Mouse (Mus musculus) regulatory T cell (primary cell): Measurements from ENCODE around the gene Snx27.

Experiments
- in situ Hi-C: fragments of 300-600 bp; cut with MboI, MseI; formaldehyde crosslinking; loops from one replicate; pipeline ENCODE4 v1.15.1; 2025; ENCODE audit warnings: high pct_unique_total_duplicates

Snx27 gene

GRCm38 (mm10) chr3:94582456-94582891, at the start of gene Snx27:
Gene Snx27 (minus strand): TSS chr3:94582716.
- in situ Hi-C loops: no loop called here

GRCm38 (mm10) chr3:94629876-94630275, 47.4 kb upstream of the Snx27 start:
- in situ Hi-C loops: no loop called here

GRCm38 (mm10) chr3:94628712-94629111, 46.2 kb upstream of the Snx27 start:
- in situ Hi-C loops: no loop called here

GRCm38 (mm10) chr3:94624281-94624680, 41.8 kb upstream of the Snx27 start:
- in situ Hi-C loops: no loop called here

- in situ Hi-C loops: no loop called here
Observed at GRCm38 (mm10) chr3:94622550-94622949, 40.0 kb upstream of the Snx27 start.

GRCm38 (mm10) chr3:94621740-94622507, 39.4 kb upstream of the Snx27 start:
- in situ Hi-C loops: no loop called here

GRCm38 (mm10) chr3:94616717-94617116, 34.2 kb upstream of the Snx27 start:
- in situ Hi-C loops: no loop called here

- in situ Hi-C loops: no loop called here
Observed at GRCm38 (mm10) chr3:94613258-94613878, 30.9 kb upstream of the Snx27 start.

GRCm38 (mm10) chr3:94612274-94612673, 29.8 kb upstream of the Snx27 start:
- in situ Hi-C loops: no loop called here

GRCm38 (mm10) chr3:94611834-94612233, 29.3 kb upstream of the Snx27 start:
- in situ Hi-C loops: no loop called here

GRCm38 (mm10) chr3:94611343-94611742, 28.8 kb upstream of the Snx27 start:
- in situ Hi-C loops: no loop called here

- in situ Hi-C loops: no loop called here
Observed at GRCm38 (mm10) chr3:94610581-94610980, 28.1 kb upstream of the Snx27 start.

GRCm38 (mm10) chr3:94609621-94610020, 27.1 kb upstream of the Snx27 start:
- in situ Hi-C loops: loop anchor here (10.0 kb wide), 1 partner anchor 85 kb away; no protein-coding TSS in a partner anchor

- in situ Hi-C loops: loop anchor here (10.0 kb wide), 1 partner anchor 77 kb away; no protein-coding TSS in a partner anchor
Observed at GRCm38 (mm10) chr3:94601959-94602358, 19.4 kb upstream of the Snx27 start.

- in situ Hi-C loops: no loop called here
Observed at GRCm38 (mm10) chr3:94597224-94597779, 14.8 kb upstream of the Snx27 start.

GRCm38 (mm10) chr3:94595871-94596287, 13.4 kb upstream of the Snx27 start:
- in situ Hi-C loops: no loop called here

GRCm38 (mm10) chr3:94591066-94591465, 8.6 kb upstream of the Snx27 start:
- in situ Hi-C loops: no loop called here

GRCm38 (mm10) chr3:94587962-94588361, 5.4 kb upstream of the Snx27 start:
- in situ Hi-C loops: no loop called here

GRCm38 (mm10) chr3:94582944-94583343, 428 bp upstream of the Snx27 start:
- in situ Hi-C loops: no loop called here

- in situ Hi-C loops: no loop called here
Observed at GRCm38 (mm10) chr3:94581793-94582455, 592 bp downstream of the Snx27 start.

- in situ Hi-C loops: no loop called here
Observed at GRCm38 (mm10) chr3:94581138-94581780, 1.3 kb downstream of the Snx27 start.

- in situ Hi-C loops: no loop called here
Observed at GRCm38 (mm10) chr3:94574506-94574905, 8.0 kb downstream of the Snx27 start.
